Mouse (Mus musculus): Measurements from ENCODE around the gene Tnf.

Tnf gene

GRCm38 (mm10) chr17:35172445-35173234, 29.2 kb downstream of the Tnf start:
- DNase-seq (ENCODE audit: low spot score) = no peak

GRCm38 (mm10) chr17:35168541-35169207, 33.1 kb downstream of the Tnf start:
- DNase-seq (ENCODE audit: low spot score) = no peak

DNA sequence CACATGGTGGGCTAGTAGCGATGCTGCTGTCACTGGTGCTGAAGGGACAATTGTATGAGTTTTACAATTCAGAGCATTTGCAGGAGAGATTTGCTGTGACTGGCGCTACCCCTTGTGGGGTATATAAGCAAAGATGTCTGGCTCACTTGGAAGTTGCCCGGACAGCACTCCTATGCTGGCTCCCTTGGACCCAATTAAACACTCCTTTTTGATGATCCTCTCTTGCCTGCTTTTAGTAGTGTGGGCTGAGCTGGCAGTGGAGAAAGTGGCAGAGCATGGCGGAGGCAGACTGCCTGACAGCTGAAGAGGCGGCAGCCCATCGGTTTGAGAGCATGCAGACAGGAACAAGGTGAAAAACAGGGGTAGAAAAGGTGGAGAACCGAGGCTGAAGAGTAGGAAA, 34.0 kb downstream of the Tnf start:
- no peak for DNase-seq (ENCODE audit: low spot score)

DNA sequence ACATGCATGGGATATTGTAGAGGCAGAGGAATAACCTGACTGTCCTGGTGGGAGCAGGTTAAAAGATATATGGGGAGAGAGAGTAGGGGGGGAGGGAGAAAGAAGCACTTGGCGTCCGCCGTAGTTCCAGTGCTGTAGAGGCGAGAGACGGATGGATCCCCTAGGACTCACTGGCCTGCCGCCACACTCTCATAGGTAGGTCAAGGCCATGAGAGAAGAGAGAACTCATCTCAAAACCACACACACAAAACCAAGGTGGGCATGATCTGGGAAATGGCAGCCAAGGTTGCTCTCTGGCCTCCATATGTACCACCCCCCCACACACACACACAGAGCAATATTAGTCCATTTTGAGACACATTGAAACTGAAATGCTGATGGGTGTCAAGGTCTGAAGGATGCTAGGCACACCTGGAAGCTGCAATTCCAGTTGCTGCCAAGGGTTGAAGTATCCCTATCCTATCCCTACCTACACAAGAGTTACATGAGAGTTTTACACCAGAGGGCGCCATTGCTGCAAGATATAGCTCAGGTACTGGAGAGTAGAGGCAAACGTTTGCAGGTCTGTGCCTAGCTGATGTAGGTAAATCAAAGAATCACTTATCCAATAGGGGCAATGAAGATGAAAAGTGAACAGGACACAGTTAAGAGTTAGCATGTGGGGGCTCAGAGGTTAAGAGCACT, 35.3 kb downstream of the Tnf start:
- no peak for DNase-seq (ENCODE audit: low spot score)

DNA sequence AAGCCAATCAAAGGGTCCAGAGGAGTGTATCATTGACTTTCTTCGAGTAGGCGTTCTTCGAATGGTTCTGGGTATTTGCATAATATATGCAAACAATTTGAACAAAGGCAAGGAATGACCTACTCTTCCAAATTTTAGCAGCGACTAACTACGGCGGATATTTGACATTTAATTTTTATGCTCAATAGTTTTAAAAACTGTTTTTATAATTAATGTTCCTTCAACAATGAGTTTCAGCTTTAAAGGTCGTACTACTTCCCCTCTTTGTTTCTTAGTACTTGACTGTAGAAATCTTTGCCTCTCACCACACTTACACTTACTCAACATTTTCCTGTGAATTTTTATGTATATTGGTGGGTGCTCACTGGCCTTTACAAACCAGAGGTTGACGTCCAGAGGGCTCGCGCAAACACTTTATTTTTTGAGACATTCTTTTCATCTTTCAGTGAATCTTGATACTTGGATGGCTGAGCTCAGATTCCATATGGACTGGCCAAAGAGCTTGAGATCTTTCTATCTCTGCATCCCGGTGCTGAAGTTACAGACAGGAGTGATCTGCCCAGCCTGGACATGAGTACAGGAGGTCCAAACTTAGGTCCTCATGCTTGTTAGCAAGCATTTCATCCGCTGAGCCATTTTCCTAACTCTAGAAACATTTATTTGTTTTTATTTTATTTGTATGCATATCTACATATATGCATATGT, 36.2 kb downstream of the Tnf start:
- no peak for DNase-seq (ENCODE audit: low spot score)

DNA sequence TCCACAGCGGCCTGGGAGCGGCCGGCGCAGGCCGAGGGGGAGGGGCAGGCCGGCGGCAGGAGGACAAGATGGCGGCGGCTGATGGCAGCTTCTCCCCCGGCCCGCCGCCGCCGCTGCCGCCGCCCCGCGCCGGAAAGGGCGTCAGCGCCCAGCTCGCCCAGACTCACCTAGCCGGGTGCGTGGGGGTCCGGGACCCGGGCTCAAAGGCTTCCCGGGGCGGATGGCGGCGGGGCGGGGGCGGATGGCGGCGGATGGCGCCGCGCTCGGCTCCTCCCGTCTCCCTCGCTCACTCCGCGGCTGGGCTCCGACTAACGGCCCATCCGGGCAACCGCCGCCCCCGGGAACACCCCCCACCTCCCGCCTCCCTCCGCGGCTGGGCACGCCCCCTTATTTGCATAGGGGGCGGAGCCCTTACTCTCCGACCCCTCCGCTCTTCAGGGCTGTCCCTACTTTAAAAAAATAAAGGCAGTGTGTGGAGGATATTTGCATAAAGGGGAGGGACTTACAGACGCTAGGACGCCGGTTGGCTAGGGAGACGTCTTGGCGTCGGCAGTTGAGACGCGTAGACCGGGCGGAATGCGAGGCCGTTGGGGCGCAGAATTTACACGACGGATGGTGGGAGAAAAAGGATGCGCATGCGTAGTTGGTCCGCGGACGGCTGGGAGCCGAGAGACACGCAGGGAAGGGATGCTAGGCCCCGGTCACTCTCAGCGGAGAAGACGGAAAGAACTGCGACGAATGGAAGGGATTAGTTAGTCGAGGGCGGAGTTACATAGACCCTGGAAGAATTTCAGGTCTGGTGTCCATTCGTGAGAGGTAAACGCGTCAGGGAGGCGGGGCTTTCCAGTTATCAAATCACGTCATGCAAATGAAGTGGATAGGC, 37.0 kb downstream of the Tnf start, which contains the start of gene Prrc2a:
Prrc2a (minus strand) TSS at position 330 of the 883 bp plus-strand sequence.
- peak; percentile 98 for DNase-seq (ENCODE audit: low spot score)

- no peak for DNase-seq (ENCODE audit: low spot score)
These were observed 37.6 kb downstream of the Tnf start for GRCm38 (mm10) chr17:35164218-35164567.

GRCm38 (mm10) chr17:35163326-35164081, 38.3 kb downstream of the Tnf start:
- DNase-seq (ENCODE audit: low spot score) = no peak

DNA sequence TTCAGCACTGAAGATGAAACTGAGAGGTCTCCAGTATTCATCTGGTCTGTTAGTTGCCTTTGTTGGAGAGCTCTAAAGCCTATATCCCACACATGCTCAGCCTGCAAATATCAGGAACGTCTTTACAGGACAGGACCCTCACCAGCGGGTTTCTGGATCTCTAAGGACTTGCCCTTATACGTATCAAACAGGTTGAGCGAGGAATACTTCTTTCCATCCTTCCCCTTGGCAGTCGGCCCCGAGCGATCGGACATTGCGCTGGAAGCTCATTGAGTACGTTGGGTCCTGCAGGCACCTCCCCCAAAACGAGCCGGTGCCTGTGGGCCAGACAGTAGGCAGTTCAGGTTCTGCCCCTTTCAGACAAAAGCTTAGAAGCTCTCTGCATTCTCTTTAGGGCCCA, 39.1 kb downstream of the Tnf start:
- DNase-seq (ENCODE audit: low spot score) = no peak

GRCm38 (mm10) chr17:35162121-35162520, 39.7 kb downstream of the Tnf start:
- no peak for DNase-seq (ENCODE audit: low spot score)

DNA sequence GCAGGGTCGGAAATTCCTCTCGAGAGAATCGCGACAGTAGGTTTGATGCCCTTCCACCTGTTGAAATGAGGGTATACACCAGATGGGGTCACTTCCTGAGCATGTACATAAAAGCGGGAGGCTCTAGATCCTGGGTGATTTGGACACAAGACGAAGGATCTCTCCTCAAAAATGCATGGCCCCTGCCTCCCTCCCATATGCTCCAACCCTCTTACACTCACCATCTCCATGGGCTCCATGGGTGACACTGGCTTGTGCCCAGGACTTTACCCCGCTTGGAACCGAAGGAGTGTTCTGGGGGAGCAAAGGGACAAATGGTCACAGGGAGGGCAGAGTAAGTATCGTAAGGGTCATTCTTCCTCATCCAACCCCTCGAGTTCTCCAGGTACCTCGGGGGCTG, 40.4 kb downstream of the Tnf start:
- no peak for DNase-seq (ENCODE audit: low spot score)

GRCm38 (mm10) chr17:35159638-35160037, 42.2 kb downstream of the Tnf start:
- no peak for DNase-seq (ENCODE audit: low spot score)

- DNase-seq (ENCODE audit: low spot score) = no peak
These were observed 42.8 kb downstream of the Tnf start for GRCm38 (mm10) chr17:35158850-35159593.

DNA sequence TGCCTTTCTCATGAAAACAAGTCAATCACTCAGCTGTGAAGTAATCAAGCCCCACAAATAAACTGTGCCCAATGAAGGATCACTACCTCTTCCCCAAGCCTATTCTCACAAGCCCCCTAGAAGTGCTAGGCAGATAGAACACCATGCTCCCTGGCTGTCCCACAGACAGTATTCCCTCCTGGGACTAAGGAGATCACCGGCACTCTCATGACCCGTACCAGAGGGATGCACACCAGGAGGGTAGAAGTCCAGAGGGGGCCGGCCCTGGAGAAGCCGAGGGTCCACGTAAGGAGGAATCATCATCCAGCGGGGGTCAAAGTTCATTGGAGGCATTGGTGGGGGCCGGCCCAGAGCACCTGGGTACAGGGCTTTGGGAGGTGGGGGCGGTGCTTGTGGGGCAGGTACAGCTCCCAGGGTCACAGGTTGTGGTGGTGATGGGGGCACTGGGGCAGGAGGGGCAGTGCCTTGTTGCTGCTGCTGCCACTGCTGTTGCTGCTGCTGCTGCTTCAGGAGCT, 44.1 kb downstream of the Tnf start:
- no peak for DNase-seq (ENCODE audit: low spot score)

- no peak for DNase-seq (ENCODE audit: low spot score)
These were observed 44.6 kb downstream of the Tnf start for GRCm38 (mm10) chr17:35157254-35157653.

GRCm38 (mm10) chr17:35156461-35157200, 45.2 kb downstream of the Tnf start:
- no peak for DNase-seq (ENCODE audit: low spot score)

GRCm38 (mm10) chr17:35155451-35155850, 46.4 kb downstream of the Tnf start:
- DNase-seq (ENCODE audit: low spot score) = no peak

DNA sequence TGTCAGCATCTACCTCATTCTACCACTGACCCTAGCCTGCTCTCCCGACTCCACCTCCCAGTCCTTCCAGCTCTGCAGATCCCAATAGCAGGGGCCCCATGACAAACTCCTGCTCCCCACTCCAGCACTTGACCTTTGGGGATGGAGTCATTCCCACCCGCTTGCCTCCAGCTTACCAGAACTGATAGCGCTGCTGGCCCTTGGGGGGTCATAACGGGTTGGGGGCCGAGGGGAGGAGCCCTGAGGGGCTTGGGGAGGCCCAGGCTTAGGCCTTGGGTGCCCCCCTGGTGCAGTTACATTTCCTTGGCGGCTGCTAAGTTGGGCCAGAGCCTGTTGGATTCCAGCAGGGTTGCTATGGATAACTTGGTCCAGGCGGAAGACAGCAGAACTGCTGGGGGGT, 47.2 kb downstream of the Tnf start:
- DNase-seq (ENCODE audit: low spot score) = no peak

- DNase-seq (ENCODE audit: low spot score) = no peak
These were observed 47.9 kb downstream of the Tnf start for GRCm38 (mm10) chr17:35153931-35154330.
